Mouse (Mus musculus) heart, embryonic 14.5 days (tissue): ENCODE data around the gene Tubb5. TPM values are rescaled to one million over a fixed set of nuclear protein-coding genes. Genes with fewer than 3 reads are reported as not detected.
A peak's percentile ranks its signal among the peaks of the same experiment; 100 is the strongest.

Source experiments
- ATAC-seq: fragments of 200-750 bp; cut with Nextera tagmentation; 2 replicates; pipeline ENCODE4 v1.8.0; 2017; ENCODE audit warnings: low read depth, moderate TSS enrichment; ENCODE audit not compliant: insufficient number of reproducible peaks, insufficient read depth, low FRiP score
- H3K27ac ChIP-seq, 2 experiments: fragments of 200-500 bp in 1 of 2; fragments of 300-500 bp in 1 of 2; sonication (generic) in 1 of 2; replicated peaks in 1 of 2; 2 replicates each; pipeline ENCODE4 v1.5.1; 2012 to 2014; ENCODE audit warnings: low read depth in 2 of 2, low read length in 2 of 2, control low read depth in 1 of 2, mild to moderate bottlenecking in 1 of 2, mixed read lengths in 1 of 2; ENCODE audit not compliant: control insufficient read depth in 1 of 2, insufficient read depth in 1 of 2
- H3K27me3 ChIP-seq: fragments of 300-500 bp; sonication (generic); 2 replicates; pipeline ENCODE4 v1.6.1; 2014; ENCODE audit warnings: mild to moderate bottlenecking, low read length, control low read depth; ENCODE audit not compliant: control insufficient read depth, insufficient read depth
- H3K36me3 ChIP-seq: fragments of 300-500 bp; sonication (generic); 2 replicates; pipeline ENCODE4 v1.6.1; 2014; ENCODE audit warnings: mild to moderate bottlenecking, control low read depth, low read length, mixed read lengths; ENCODE audit not compliant: control insufficient read depth, insufficient read depth
- H3K4me1 ChIP-seq, 2 experiments: fragments of 200-500 bp in 1 of 2; fragments of 300-500 bp in 1 of 2; sonication (generic) in 1 of 2; 2 replicates each; pipeline ENCODE4 v1.6.1; 2012 to 2014; ENCODE audit warnings: low read length in 2 of 2, control low read depth in 1 of 2, mixed read lengths in 1 of 2; ENCODE audit not compliant: control insufficient read depth in 2 of 2, insufficient read depth in 2 of 2
- H3K4me2 ChIP-seq: fragments of 300-500 bp; sonication (generic); 2 replicates; pipeline ENCODE4 v1.6.1; 2014; ENCODE audit warnings: mild to moderate bottlenecking, low read length
- H3K4me3 ChIP-seq, 2 experiments: fragments of 200-500 bp in 1 of 2; fragments of 300-500 bp in 1 of 2; sonication (generic) in 1 of 2; 2 replicates each; pipeline ENCODE4 v1.5.1; 2012 to 2014; ENCODE audit warnings: low read length in 2 of 2, mild to moderate bottlenecking in 2 of 2, control low read depth in 1 of 2, low read depth in 1 of 2, moderate library complexity in 1 of 2; ENCODE audit not compliant: control insufficient read depth in 1 of 2, insufficient read depth in 1 of 2
- H3K9ac ChIP-seq: fragments of 300-500 bp; sonication (generic); 2 replicates; pipeline ENCODE4 v1.6.1; 2014; ENCODE audit warnings: mild to moderate bottlenecking, low read length
- H3K9me3 ChIP-seq: fragments of 300-500 bp; sonication (generic); 2 replicates; pipeline ENCODE4 v1.6.1; 2016; ENCODE audit warnings: low read length, control low read depth; ENCODE audit not compliant: control insufficient read depth
- WGBS: fragments of 180-500 bp; shearing (Covaris S2); extraction: QIAGEN DNeasy Blood & Tissue Kit; methylation state at CpG from one replicate; pipeline ENCODE4 v1.1.7; 2014; 5-methylcytosine and 5-hydroxymethylcytosine counted together
- polyA plus RNA-seq: library from polyadenylated mRNA; unstranded; fragments of >200 nt; fragmentation: Nextera tagmentation; extraction: Ambion mirVana; gene quantifications from 2 replicates; pipeline ENCODE4 v1.2.1, GENCODE M21; 2014

Gene Tubb5
- polyA plus RNA-seq, 1 experiment from 2014 or later = 698 TPM

DNA sequence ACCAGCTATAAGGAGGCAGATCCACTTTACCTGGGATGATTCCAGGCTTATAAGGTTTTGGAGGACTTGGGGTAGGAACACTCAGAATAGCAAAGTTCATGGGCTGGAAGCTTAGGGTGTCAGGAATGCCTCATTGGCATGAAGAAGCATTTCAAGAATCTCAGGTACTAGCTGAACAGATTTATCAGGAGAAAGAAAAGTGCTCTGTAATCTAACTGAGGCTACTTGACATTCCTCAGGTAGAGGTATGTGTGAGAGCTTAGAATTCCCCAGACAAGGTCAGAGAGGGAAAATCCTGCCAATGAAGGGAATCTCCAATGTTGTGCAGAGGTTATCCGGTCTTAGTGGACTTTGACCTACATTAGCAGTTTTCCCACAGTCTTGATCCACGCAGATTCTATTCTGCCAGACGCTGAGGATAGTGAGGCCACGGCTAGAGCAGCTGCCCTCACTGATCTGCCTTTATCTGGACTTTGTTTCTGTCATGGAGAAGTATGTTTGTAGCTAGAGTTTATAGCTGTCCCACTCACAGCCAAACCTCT is 34.2 kb downstream of the Tubb5 start:
- H3K4me1 ChIP-seq = peaks cover 4 to 12% of the 10 kb centered on the region in 2 experiments; a peak in 3 of 4 replicates
- no peak for ATAC-seq
- no peaks in the 10 kb centered on the region for H3K27me3 ChIP-seq
- H3K36me3 ChIP-seq = no peaks in the 10 kb centered on the region
- H3K9ac ChIP-seq = no peak overlapping the region
- H3K9me3 ChIP-seq = no peaks in the 10 kb centered on the region
- 27% methylated on average over 4 of the region's 4 CpGs for WGBS
- H3K27ac ChIP-seq = peak overlapping the region; percentile 38 to 68
- no peak overlapping the region for H3K4me3 ChIP-seq
- no peak overlapping the region for H3K4me2 ChIP-seq

DNA sequence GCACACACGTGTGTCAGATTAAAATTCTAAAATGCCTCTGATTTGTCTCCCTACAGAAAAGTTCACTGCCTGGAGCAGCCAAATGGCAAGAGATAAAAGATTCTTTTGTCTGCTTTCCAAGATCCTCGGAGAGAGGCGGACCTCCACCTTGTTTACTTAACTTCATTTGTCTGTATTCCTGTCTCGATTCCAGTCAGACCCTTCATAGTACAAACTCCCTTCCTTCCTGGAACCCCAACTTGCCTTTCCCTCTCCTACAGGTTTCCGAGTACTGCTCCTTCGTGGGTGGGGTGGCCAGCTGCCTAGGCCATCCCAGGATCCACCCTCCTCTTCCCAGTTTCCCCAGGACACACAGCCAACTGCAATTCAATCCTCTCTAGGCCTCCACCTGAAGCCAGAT is 35.1 kb downstream of the Tubb5 start:
- Histone ChIP-seq H3K27ac (no peak overlapping the region), H3K36me3 (no peaks in the 10 kb centered on the region), H3K4me2 (no peak overlapping the region), H3K27me3 (no peaks in the 10 kb centered on the region), H3K9me3 (0 out of 2 replicates have a peak, but pooled peaks cover 4% of the 10 kb centered on the region), H3K9ac (no peak overlapping the region), H3K4me3 (no peak overlapping the region), H3K4me1 (peaks cover 4 to 12% of the 10 kb centered on the region in 2 experiments; a peak in 3 of 4 replicates)
- no peak for ATAC-seq
- 58% methylated on average over 6 of the region's 6 CpGs for WGBS

DNA sequence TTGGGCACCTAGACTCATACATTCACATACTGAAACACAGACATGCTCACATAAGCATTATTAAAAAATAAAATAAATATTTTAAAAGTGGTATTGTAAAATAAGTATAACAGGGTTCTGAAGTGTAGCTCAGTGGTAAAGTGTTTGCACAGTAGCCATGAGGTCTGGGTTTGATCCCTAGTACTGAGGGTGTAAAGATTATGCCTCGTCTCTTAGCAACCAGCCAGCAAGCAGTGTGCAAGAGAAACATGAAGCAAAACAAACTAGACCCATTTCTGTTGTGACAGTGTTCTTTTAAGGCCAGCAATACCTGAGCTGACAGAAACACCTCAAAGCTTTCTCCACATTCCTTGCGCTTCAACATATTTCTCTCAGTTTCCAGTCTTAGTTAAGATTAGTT is 37.2 kb downstream of the Tubb5 start:
- H3K4me2 ChIP-seq = no peak overlapping the region
- peaks cover 4 to 12% of the 10 kb centered on the region in 2 experiments; a peak in 3 of 4 replicates for H3K4me1 ChIP-seq
- no peak overlapping the region for H3K4me3 ChIP-seq
- H3K36me3 ChIP-seq = no peaks in the 10 kb centered on the region
- H3K9ac ChIP-seq = no peak overlapping the region
- no peak for ATAC-seq
- no peak overlapping the region for H3K27ac ChIP-seq
- 82% methylated on average over 2 of the region's 2 CpGs for WGBS
- no peaks in the 10 kb centered on the region for H3K27me3 ChIP-seq
- H3K9me3 ChIP-seq = 0 out of 2 replicates have a peak, but pooled peaks cover 4% of the 10 kb centered on the region

DNA sequence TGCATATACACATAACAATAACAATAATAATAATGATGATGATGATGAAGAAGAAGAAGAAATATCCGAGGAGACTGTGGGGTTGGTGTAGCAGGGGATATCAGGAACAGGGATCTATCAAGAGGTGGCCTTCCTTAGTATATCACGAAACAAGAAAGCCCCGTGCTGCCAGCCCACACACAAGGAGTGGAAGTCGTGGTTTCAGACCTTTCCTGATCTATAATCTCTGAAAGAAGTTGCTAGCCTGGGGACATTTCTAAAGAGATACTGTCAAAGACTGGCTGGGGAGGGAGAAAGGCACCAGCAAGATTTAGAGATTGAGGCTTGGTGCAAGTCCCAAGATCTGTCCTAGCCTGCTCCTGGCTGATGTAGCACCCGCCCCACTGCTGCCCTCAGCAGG is 41.3 kb downstream of the Tubb5 start:
- no peak for ATAC-seq
- no peak overlapping the region for H3K4me3 ChIP-seq
- WGBS = 62% methylated on average over 5 of the region's 5 CpGs
- H3K27ac ChIP-seq = no peak overlapping the region
- H3K4me1 ChIP-seq = no peaks in the 10 kb centered on the region
- no peak overlapping the region for H3K9ac ChIP-seq
- H3K9me3 ChIP-seq = 0 out of 2 replicates have a peak, but pooled peaks cover 4% of the 10 kb centered on the region
- H3K4me2 ChIP-seq = no peak overlapping the region
- no peaks in the 10 kb centered on the region for H3K27me3 ChIP-seq
- no peaks in the 10 kb centered on the region for H3K36me3 ChIP-seq

DNA sequence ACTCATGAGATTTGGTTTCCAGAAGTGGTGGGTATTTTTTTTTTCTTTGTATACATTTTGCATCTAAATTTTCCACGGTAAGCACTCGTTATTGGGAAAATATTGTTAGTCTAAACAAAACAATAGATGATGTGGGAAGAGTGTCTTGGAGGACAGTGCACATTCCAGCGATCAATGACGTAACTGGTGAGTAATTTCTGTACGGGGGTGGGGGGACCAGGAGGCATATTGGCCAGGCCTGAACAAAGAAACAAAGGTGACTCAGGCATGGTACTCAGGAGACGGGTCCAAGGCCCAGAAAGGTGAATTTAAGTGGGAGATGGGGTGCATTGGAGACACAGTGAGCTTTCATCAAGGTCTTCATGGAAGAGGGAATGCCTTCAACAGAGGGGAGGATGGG is 42.5 kb downstream of the Tubb5 start:
- Histone ChIP-seq H3K9me3 (0 out of 2 replicates have a peak, but pooled peaks cover 4% of the 10 kb centered on the region), H3K4me2 (no peak overlapping the region), H3K27ac (no peak overlapping the region), H3K4me1 (no peaks in the 10 kb centered on the region), H3K4me3 (no peak overlapping the region), H3K27me3 (no peaks in the 10 kb centered on the region), H3K9ac (no peak overlapping the region), H3K36me3 (no peaks in the 10 kb centered on the region)
- no peak for ATAC-seq
- WGBS = 70% methylated on average over 6 of the region's 6 CpGs

DNA sequence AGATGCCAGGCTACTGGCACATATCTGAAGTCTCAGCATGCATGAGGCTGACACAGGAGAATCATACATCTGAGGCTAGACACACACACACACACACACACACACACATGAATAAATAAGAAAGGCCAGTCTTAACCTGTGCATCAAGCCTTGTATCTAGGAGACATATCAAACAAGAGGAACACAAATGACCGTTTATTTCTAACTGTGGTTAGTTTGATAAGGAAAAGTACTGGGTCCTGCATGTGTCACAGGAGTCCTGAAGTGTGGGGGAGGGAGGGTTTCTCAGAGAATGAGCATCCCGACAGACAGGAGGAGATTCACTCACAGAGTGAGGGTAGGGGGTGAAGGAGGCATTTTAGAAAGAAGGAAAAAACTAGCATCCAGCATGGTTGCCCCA is 43.0 kb downstream of the Tubb5 start:
- Histone ChIP-seq H3K36me3 (no peaks in the 10 kb centered on the region), H3K27ac (no peak overlapping the region), H3K4me3 (no peak overlapping the region), H3K9me3 (0 out of 2 replicates have a peak, but pooled peaks cover 4% of the 10 kb centered on the region), H3K9ac (no peak overlapping the region), H3K4me2 (no peak overlapping the region), H3K4me1 (no peaks in the 10 kb centered on the region), H3K27me3 (no peaks in the 10 kb centered on the region)
- 16% methylated on average over 2 of the region's 2 CpGs for WGBS
- ATAC-seq = no peak

DNA sequence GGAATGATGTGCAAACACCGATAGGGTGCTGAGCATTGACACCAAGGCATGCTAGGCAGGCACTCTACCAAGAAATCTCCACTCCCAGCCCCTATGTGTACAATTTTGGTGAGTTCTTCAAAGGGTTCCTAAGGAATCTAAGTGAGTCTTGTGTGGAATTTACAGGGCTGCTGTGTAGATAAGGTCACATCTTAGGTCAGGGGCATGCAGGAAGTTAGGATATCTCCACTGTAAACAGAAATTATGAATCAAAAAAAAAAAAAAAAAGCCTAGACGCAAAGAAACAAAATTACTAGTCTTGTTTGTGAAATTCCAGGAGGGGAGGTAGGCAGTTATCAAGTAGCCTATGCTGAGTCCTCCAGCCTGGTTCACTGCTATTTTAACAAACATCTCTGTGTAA is 45.3 kb downstream of the Tubb5 start:
- H3K9me3 ChIP-seq = no peaks in the 10 kb centered on the region
- H3K9ac ChIP-seq = no peak overlapping the region
- H3K27ac ChIP-seq = no peak overlapping the region
- ATAC-seq = no peak
- H3K4me3 ChIP-seq = no peak overlapping the region
- H3K36me3 ChIP-seq = no peaks in the 10 kb centered on the region
- H3K4me2 ChIP-seq = no peak overlapping the region
- H3K4me1 ChIP-seq = no peaks in the 10 kb centered on the region
- WGBS = 61% methylated on average over 2 of the region's 2 CpGs
- no peaks in the 10 kb centered on the region for H3K27me3 ChIP-seq

DNA sequence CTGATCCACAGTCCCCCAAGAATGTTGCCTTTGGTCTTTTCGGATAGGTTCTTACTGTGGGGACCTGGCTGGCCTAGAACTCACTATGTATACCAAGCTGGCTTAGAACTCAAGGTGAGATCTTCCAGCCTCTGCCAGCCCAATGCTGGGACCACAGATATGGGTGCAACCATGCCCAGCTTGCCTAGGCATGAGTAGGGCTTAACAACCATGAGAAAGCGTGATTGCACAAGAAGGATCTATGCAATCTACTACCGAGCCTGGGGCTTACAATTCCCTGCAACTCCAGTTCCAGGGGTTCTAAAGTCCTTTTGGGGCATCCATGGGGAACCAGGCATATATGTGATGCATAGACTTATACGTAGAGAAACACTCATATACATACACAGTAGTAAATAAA is 47.2 kb downstream of the Tubb5 start:
- Histone ChIP-seq H3K9me3 (no peaks in the 10 kb centered on the region), H3K9ac (no peak overlapping the region), H3K27me3 (no peaks in the 10 kb centered on the region), H3K36me3 (no peaks in the 10 kb centered on the region), H3K4me2 (no peak overlapping the region), H3K4me3 (no peak overlapping the region), H3K27ac (no peak overlapping the region), H3K4me1 (peaks cover 0 to 4% of the 10 kb centered on the region in 2 experiments; a peak in 2 of 4 replicates)
- WGBS = 84% methylated on average over 4 of the region's 4 CpGs
- ATAC-seq = no peak
